Mouse (Mus musculus): ENCODE data around the gene Mcrs1.

The Mcrs1 gene

DNA sequence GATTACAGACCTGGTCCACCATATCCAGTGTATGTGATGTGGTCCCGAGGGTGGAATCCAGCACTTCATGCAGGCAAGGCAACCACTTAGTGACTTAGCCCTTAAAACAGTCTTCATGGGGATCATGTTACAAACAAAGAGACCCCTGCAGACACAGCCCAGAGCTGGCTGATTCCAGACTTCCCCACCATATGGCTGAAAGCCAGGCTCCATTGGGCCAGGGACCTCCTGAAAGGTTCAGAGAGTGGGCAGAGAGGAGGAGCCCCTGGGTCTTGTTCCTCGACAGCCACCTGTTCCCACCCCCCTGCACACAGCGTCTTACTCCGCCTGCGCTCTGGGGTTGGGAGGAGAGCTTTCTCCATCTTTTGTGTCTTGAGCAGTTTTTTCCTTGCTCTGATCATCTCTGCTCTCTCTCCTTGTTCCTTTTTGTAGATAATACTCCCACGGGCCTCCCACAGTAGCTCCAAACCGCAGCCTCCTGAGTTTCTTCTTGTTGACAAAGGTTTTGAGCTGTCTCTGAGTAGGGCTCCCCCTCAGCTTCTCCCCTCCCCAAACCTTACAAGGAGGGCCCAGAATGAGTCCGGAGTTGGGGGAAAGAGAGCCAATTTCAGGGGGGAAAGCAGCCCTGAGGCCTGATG, 30.3 kb downstream of the Mcrs1 start:
- in situ Hi-C loops (cut with MboI; ENCODE audit: low pct_unique_long_range_greater_than_20kb in 1 of 2, low sequenced_read_pairs in 2 of 2, unreplicated experiment in 1 of 2): no loop called here

DNA sequence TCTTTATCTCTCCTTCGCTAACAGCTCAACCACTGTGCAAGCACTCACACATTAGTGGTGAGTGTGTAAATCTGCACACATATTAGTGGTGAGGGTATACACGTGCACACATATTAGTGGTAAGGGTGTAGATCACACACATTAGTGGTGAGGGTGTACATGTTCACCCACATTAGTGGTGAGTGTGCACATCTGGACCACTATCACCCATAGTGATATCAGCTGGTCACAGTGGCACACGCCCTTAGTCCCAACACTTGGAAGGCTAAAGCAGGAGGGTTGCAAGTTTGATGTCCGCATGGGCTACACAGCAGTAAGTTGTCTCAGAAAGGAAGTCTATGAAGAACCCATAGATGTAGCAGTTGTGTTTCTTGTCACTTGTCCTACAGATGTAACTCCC, 34.1 kb downstream of the Mcrs1 start:
- in situ Hi-C loops (cut with MboI; ENCODE audit: low pct_unique_long_range_greater_than_20kb in 1 of 2, low sequenced_read_pairs in 2 of 2, unreplicated experiment in 1 of 2): no loop called here

DNA sequence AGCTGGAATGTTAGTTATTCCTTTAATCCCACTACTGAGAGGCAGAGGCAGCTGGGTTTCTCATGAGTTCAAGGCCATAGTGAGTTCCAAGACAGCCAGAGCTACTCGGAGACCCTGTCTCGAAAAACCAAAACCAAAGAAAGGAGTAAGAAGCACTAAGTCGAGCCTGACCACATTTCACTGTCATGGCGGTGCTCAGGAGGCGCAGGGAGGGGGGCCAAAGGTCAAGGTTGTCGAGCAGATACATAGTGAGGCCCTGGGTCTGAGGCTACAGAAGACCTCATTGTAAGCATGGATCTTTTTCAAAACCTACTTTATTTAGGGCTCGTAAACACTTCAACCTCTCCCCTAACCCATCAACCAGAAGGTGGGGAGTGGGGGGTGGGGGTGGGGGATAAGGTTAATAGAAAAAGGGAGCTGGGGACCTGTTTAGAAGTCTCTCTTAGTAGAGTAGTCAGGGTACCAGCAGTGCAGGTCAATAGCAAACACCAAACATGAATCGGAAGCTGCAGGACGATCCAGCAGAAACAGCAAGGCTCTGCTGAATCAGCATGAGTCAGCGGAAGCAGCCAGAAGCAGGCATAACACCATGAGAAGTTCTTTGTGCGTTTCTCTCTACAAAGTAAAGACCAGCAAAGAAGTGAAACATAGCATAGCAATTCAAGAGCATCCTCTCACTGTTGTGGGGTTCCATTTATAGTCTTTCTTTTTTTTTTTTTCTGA, 35.9 kb downstream of the Mcrs1 start:
- in situ Hi-C loops (cut with MboI; ENCODE audit: low pct_unique_long_range_greater_than_20kb in 1 of 2, low sequenced_read_pairs in 2 of 2, unreplicated experiment in 1 of 2): no loop called here

DNA sequence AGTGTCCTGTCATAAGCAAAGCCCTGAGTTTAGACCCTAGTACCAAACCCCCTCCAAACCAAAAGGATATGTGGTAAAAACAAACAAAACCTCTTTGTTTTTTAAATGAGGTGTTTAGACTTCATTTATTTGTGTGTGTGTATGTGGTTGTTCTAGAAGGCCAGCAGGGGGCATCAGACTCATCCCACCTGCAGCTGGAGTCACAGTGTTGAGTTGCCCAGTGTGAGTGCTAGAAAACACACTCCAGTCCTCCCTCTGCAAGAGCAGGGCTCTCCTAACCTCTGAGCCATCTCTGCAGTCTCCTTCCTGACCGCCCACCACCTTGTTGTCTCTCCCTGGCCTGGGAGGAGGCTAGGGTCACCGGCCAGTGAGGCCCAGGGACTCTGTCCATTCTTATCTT, 36.8 kb downstream of the Mcrs1 start:
- in situ Hi-C loops (cut with MboI; ENCODE audit: low pct_unique_long_range_greater_than_20kb in 1 of 2, low sequenced_read_pairs in 2 of 2, unreplicated experiment in 1 of 2): no loop called here

DNA sequence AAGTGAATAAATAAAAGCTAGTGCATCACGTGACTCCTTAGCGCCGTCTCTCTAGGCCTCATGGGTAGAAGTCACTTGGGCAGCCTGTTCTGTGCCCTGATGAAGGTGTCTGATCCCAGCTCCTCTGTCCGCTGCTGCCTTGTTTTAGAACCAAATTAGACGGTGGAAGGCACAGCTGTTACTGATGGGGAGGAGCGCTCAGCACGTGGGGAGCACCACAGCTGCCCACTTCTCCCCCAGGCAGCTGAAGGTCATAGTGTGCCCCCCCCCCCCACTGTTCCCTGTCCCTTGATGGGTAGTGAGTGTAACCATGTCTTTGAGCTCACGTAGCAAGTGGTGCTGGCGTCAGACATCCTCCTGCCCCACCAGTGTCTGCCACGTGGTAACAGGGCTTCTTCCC, 38.6 kb downstream of the Mcrs1 start:
- in situ Hi-C loops (cut with MboI; ENCODE audit: low pct_unique_long_range_greater_than_20kb in 1 of 2, low sequenced_read_pairs in 2 of 2, unreplicated experiment in 1 of 2): no loop called here

DNA sequence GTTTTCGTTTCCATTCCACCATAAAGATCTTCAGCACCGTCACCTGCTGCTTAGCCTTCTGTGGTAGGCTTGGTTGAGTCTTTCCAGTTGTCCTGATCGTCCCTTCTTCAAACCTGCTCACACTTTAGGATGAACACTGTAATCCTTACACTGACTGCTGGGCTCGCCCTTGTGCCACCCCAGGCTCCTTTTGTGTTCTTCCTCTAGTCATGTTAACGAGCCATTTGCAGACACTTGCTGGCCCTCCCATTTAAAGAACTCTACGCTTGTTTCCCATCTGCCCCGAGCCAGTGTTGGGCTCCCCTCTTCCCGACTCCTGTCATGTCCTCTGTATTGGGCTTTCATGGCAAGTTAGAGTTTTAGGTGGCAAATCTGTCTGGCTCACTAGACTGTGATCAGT, 45.8 kb downstream of the Mcrs1 start:
- in situ Hi-C loops (cut with MboI; ENCODE audit: low pct_unique_long_range_greater_than_20kb in 1 of 2, low sequenced_read_pairs in 2 of 2, unreplicated experiment in 1 of 2): no loop called here

DNA sequence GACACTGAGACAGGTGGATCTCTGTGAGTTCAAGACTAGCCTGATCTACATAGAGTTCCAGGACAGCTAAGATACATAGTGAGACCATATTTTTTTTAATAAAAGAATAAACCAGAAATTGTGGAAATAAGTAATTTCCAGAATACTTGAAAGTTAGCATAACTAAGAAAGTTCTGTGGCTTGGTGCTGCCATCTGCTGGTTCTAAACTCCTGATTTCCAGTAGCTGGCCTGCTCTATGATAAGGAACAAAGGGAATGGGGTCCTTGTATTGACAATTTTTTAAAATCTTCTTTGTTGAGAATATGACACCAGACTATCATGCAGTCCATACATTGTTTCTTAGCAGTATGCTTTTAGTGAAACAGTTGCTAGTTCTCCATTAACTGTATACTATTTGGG, 53.0 kb downstream of the Mcrs1 start:
- in situ Hi-C loops (cut with MboI; ENCODE audit: low pct_unique_long_range_greater_than_20kb in 1 of 2, low sequenced_read_pairs in 2 of 2, unreplicated experiment in 1 of 2): no loop called here

DNA sequence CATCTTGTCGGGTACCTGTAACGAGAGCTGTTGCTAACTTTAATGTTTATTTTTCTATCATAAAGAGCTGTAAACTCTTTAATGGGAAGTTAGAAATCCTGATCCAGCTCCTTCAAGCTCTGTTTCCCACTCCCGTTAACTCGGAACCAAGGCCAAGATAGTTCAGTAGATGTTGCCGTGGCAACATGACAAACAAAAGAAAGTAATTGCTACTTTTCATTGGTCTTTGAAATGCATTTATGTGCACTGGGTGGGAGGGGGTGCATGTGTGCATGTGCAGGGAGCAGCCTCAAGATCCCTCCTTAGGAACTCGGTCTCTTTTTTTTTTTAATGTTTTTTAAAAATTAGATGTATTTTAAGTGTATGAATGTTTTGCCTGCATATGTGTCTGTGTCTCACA, 56.7 kb downstream of the Mcrs1 start:
- in situ Hi-C loops (cut with MboI; ENCODE audit: low pct_unique_long_range_greater_than_20kb in 1 of 2, low sequenced_read_pairs in 2 of 2, unreplicated experiment in 1 of 2): no loop called here

DNA sequence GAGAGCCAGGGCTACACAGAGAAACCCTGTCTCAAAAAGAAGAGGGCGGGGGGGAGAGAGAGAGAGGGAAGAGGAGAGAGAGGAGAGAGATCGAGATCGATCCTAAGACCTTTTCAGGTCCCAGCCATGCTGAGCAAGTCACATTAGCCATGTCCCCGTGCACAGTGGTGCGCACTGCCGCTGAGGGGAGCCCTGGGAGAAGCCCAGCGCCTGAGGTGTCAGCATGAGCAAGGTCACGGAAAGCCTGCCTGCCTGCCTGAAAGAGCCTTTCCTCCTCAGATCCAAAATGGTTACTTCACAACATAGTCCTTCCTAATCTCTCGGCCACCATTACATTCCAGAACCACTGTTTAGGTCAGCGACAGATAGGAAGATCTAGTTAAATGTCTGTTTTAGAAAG, 57.4 kb downstream of the Mcrs1 start:
- in situ Hi-C loops (cut with MboI; ENCODE audit: low pct_unique_long_range_greater_than_20kb in 1 of 2, low sequenced_read_pairs in 2 of 2, unreplicated experiment in 1 of 2): no loop called here
